Mouse (Mus musculus) embryonic facial prominence, embryonic 14.5 days (tissue): ENCODE data around the gene Napepld. TPM values are rescaled to one million over a fixed set of nuclear protein-coding genes. Genes with fewer than 3 reads are reported as not detected.
A peak's percentile ranks its signal among the peaks of the same experiment; 100 is the strongest.

Experiments used
- ATAC-seq: fragments of 200-750 bp; cut with Nextera tagmentation; 2 replicates; pipeline ENCODE4 v1.8.0; 2017; ENCODE audit warnings: low read depth, moderate number of reproducible peaks, moderate TSS enrichment
- DNase-seq: peaks from one replicate; pipeline ENCODE4 v3.0.0-alpha.2; 2015; ENCODE audit warnings: low spot score
- H3K27ac ChIP-seq: fragments of 300-500 bp; sonication (generic); replicated peaks from 2 replicates; pipeline ENCODE4 v1.5.1; 2014; ENCODE audit warnings: low read depth, mild to moderate bottlenecking, low read length, moderate library complexity
- H3K27me3 ChIP-seq: fragments of 300-500 bp; sonication (generic); replicated peaks from 2 replicates; pipeline ENCODE4 v1.6.1; 2014; ENCODE audit warnings: low read length; ENCODE audit not compliant: control insufficient read depth, insufficient read depth
- H3K36me3 ChIP-seq: fragments of 300-500 bp; sonication (generic); 2 replicates; pipeline ENCODE4 v1.6.1; 2014; ENCODE audit warnings: low read length, mixed read lengths; ENCODE audit not compliant: control insufficient read depth, insufficient read depth
- H3K4me1 ChIP-seq: fragments of 300-500 bp; sonication (generic); 2 replicates; pipeline ENCODE4 v1.6.1; 2014; ENCODE audit warnings: antibody characterized with exemption, low read length; ENCODE audit not compliant: control insufficient read depth, insufficient read depth
- H3K4me2 ChIP-seq: fragments of 300-500 bp; sonication (generic); 2 replicates; pipeline ENCODE4 v1.6.1; 2014; ENCODE audit warnings: low read depth, mild to moderate bottlenecking, low read length, moderate library complexity, mixed read lengths
- H3K4me3 ChIP-seq: fragments of 300-500 bp; sonication (generic); 2 replicates; pipeline ENCODE4 v1.5.1; 2014; ENCODE audit warnings: low read depth, mild to moderate bottlenecking, low read length
- H3K9ac ChIP-seq: fragments of 300-500 bp; sonication (generic); 2 replicates; pipeline ENCODE4 v1.6.1; 2014; ENCODE audit warnings: low read depth, mild to moderate bottlenecking, low read length, moderate library complexity, mixed read lengths
- H3K9me3 ChIP-seq: fragments of 300-500 bp; sonication (generic); 2 replicates; pipeline ENCODE4 v1.6.1; 2016; ENCODE audit warnings: low read length; ENCODE audit not compliant: control insufficient read depth
- WGBS: fragments of 180-500 bp; shearing (Covaris S2); extraction: QIAGEN DNeasy Blood & Tissue Kit; methylation state at CpG from one replicate; pipeline ENCODE4 v1.1.7; 2014; 5-methylcytosine and 5-hydroxymethylcytosine counted together
- polyA plus RNA-seq: library from polyadenylated mRNA; unstranded; fragments of >200 nt; fragmentation: Nextera tagmentation; extraction: Ambion mirVana; gene quantifications from 2 replicates; pipeline ENCODE4 v1.2.1, GENCODE M21; 2014

The Napepld gene
- 2.4 and 2.8 TPM in 2 replicates for polyA plus RNA-seq

GRCm38 (mm10) chr5:21701351-21702008 is at the start of gene Napepld:
Gene Napepld, minus strand, starts transcription at chr5:21701396.
- Histone ChIP-seq H3K9ac (peak within 1 kb of the TSS; percentile 87), H3K27me3 (no peaks in the 10 kb centered on the region), H3K4me2 (peak within 1 kb of the TSS; percentile 56), H3K9me3 (no peaks in the 10 kb centered on the region), H3K4me3 (peak within 1 kb of the TSS; percentile 77), H3K4me1 (no peaks in the 10 kb centered on the region), H3K36me3 (no peaks in the 10 kb centered on the region), H3K27ac (peak within 1 kb of the TSS; percentile 97)
- DNase-seq (peak; percentile 98), ATAC-seq (peak; percentile 100)
- 0% methylated on average over 19 of the region's 59 CpGs for WGBS

DNA sequence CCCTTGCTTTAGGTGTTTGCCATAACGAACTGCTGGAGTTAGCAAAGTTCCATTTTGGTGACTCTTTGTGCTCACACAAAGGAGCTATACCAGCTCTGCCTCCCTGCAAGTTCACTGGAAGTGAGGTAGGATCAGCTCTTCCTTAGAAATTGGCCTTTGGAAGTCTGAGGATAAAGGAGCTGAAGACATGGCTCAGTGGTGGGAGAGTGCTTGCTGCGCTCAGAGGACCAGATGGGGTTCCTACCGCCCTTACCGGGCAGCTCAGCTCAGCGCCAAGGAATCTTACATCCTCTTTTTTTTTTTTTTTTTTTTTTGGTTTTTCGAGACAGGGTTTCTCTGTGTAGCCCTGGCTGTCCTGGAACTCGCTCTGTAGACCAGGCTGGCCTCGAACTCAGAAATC is 44.8 kb upstream of the Napepld start:
- no peak overlapping the region for H3K4me2 ChIP-seq

GRCm38 (mm10) chr5:21744651-21745050 is 43.5 kb upstream of the Napepld start:
- no peak overlapping the region for H3K4me3 ChIP-seq
- H3K27ac ChIP-seq, result no peak overlapping the region
- H3K36me3 ChIP-seq, result peaks cover 98% of the 10 kb centered on the region
- H3K27me3 ChIP-seq, result no peaks in the 10 kb centered on the region
- no peak overlapping the region for H3K4me2 ChIP-seq
- H3K9me3 ChIP-seq, result no peaks in the 10 kb centered on the region
- H3K9ac ChIP-seq, result no peak overlapping the region
- no peak for ATAC-seq
- DNase-seq, result no peak
- no peaks in the 10 kb centered on the region for H3K4me1 ChIP-seq

More for the DNA sequence above, 44.8 kb upstream of the Napepld start:
- Histone ChIP-seq H3K9ac (no peak overlapping the region), H3K36me3 (peaks cover 98% of the 10 kb centered on the region), H3K27ac (no peak overlapping the region), H3K4me3 (no peak overlapping the region), H3K27me3 (no peaks in the 10 kb centered on the region), H3K4me1 (no peaks in the 10 kb centered on the region), H3K9me3 (no peaks in the 10 kb centered on the region)
- DNase-seq (no peak), ATAC-seq (no peak)
- 93% methylated on average over 6 of the region's 8 CpGs for WGBS

- Histone ChIP-seq H3K36me3 (peaks cover 96% of the 10 kb centered on the region), H3K9me3 (no peaks in the 10 kb centered on the region), H3K4me2 (no peak overlapping the region), H3K27me3 (no peaks in the 10 kb centered on the region), H3K4me1 (no peaks in the 10 kb centered on the region), H3K9ac (no peak overlapping the region), H3K4me3 (no peak overlapping the region), H3K27ac (no peak overlapping the region)
- ATAC-seq (no peak), DNase-seq (no peak)
- WGBS, result 96% methylated on average over 10 of the region's 10 CpGs
Measured at GRCm38 (mm10) chr5:21743606-21744005, 42.4 kb upstream of the Napepld start.

- H3K36me3 ChIP-seq, result peaks cover 58% of the 10 kb centered on the region
- H3K4me1 ChIP-seq, result peaks cover 7% of the 10 kb centered on the region
- no peaks in the 10 kb centered on the region for H3K27me3 ChIP-seq
- WGBS, result 90% methylated on average over 13 of the region's 13 CpGs
- DNase-seq, result no peak
- no peak overlapping the region for H3K27ac ChIP-seq
- H3K9ac ChIP-seq, result no peak overlapping the region
- H3K9me3 ChIP-seq, result no peaks in the 10 kb centered on the region
- no peak overlapping the region for H3K4me3 ChIP-seq
- ATAC-seq, result no peak
- no peak overlapping the region for H3K4me2 ChIP-seq
Measured at GRCm38 (mm10) chr5:21739881-21740280, 38.7 kb upstream of the Napepld start.

DNA sequence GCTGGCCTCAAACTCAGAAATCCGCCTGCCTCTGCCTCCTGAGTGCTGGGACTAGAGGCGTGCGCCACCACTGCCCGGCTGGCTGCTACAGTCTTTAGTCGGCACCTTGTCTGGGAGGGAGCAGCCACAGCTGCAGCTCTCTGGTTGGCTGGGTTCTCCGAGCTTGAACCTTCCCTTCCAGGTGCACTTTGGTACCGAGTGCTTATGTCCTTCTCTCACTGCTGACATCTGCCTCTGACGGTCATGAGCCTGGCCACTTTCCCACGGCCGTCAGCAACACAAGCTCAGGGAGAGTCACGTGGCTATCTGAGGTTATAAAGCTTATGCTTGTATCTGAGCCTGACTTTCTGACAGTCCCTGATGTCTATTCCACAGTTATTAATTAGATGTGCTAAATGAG is 37.9 kb upstream of the Napepld start:
- H3K9me3 ChIP-seq, result no peaks in the 10 kb centered on the region
- ATAC-seq (no peak), DNase-seq (no peak)
- no peak overlapping the region for H3K27ac ChIP-seq
- WGBS, result 88% methylated on average over 10 of the region's 11 CpGs
- H3K36me3 ChIP-seq, result peaks cover 51% of the 10 kb centered on the region
- H3K4me2 ChIP-seq, result no peak overlapping the region
- H3K27me3 ChIP-seq, result no peaks in the 10 kb centered on the region
- H3K4me1 ChIP-seq, result peaks cover 7% of the 10 kb centered on the region
- H3K9ac ChIP-seq, result no peak overlapping the region
- H3K4me3 ChIP-seq, result no peak overlapping the region

DNA sequence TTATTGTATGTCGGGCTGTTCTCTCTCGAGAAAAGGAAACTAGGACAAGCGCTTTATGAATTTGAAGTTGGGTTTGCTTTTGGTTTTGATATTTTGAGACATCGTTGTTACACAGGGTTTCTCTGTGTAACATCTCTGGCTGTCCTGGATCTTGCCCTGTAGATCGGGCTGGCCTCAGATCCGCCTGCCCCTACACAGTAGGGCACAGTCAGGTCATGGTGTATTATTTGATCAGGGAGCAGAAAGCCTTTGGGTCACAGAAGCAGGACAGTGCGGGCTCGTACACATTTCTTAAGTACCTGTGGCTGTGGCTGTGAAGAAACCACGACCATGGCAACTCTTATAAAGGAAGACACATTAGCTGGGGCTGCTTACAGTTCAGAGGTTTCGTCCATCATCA is 36.4 kb upstream of the Napepld start:
- Histone ChIP-seq H3K9ac (peak overlapping the region; percentile 94), H3K4me1 (peaks cover 10% of the 10 kb centered on the region), H3K9me3 (no peaks in the 10 kb centered on the region), H3K4me2 (peak overlapping the region; percentile 85), H3K27ac (no peak overlapping the region), H3K36me3 (peaks cover 36% of the 10 kb centered on the region), H3K27me3 (no peaks in the 10 kb centered on the region), H3K4me3 (peak overlapping the region; percentile 94)
- WGBS, result 19% methylated on average over 10 of the region's 10 CpGs
- DNase-seq, result no peak
- no peak for ATAC-seq

- Histone ChIP-seq H3K4me3 (peak within 1 kb of the TSS; percentile 94), H3K4me1 (peaks cover 10% of the 10 kb centered on the region), H3K4me2 (peak within 1 kb of the TSS; percentile 85), H3K9me3 (no peaks in the 10 kb centered on the region), H3K36me3 (peaks cover 30% of the 10 kb centered on the region), H3K9ac (peak within 1 kb of the TSS; percentile 94), H3K27me3 (no peaks in the 10 kb centered on the region), H3K27ac (peak within 1 kb of the TSS; percentile 81)
- ATAC-seq (peak; percentile 89), DNase-seq (peak; percentile 92)
- WGBS, result under 1% methylated on average over 23 of the region's 42 CpGs
Measured at GRCm38 (mm10) chr5:21736956-21737585, 35.9 kb upstream of the Napepld start, which contains the start of gene Pmpcb. Gene Pmpcb, plus strand, starts transcription at chr5:21737141.

- no peak overlapping the region for H3K4me3 ChIP-seq
- no peaks in the 10 kb centered on the region for H3K9me3 ChIP-seq
- no peak overlapping the region for H3K27ac ChIP-seq
- peaks cover 20% of the 10 kb centered on the region for H3K36me3 ChIP-seq
- no peak for ATAC-seq
- peaks cover 10% of the 10 kb centered on the region for H3K4me1 ChIP-seq
- no peak overlapping the region for H3K4me2 ChIP-seq
- no peaks in the 10 kb centered on the region for H3K27me3 ChIP-seq
- H3K9ac ChIP-seq, result no peak overlapping the region
- DNase-seq, result no peak
- WGBS, result 83% methylated on average over 11 of the region's 11 CpGs
Measured at GRCm38 (mm10) chr5:21736046-21736445, 34.9 kb upstream of the Napepld start.
